8 mouse cellular contexts compared by ENCODE assay signal in genomic region chrX:42033111-42033693, GRCm38 (mm10). TPM values are rescaled to one million over a fixed set of nuclear protein-coding genes. Genes with fewer than 3 reads are reported as not detected.
DNase-seq lines count a peak whose midpoint lies in the region; ATAC-seq lines count a peak whose summit lies in the region.

No protein-coding gene starts in this region.

- no peak overlapping the region for H3K9ac ChIP-seq in hindbrain, embryonic 11.5 days (ENCODE audit: low read depth, low read length)

- H3K4me3 ChIP-seq in hindbrain, embryonic 11.5 days (ENCODE audit: low read depth, low read length) = no peak overlapping the region

- H3K27me3 ChIP-seq in hindbrain, embryonic 11.5 days (ENCODE audit: control insufficient read depth, insufficient read depth, low read length) = no peaks in the 10 kb centered on the region

- no peak overlapping the region for H3K27ac ChIP-seq in hindbrain, embryonic 11.5 days (ENCODE audit: low read depth, low read length)

- H3K9me3 ChIP-seq in hindbrain, embryonic 11.5 days (ENCODE audit: control insufficient read depth, low read length) = no peaks in the 10 kb centered on the region

- no peaks in the 10 kb centered on the region for H3K36me3 ChIP-seq in hindbrain, embryonic 11.5 days (ENCODE audit: control insufficient read depth, insufficient read depth, low read length)

- peak; percentile 72 for ATAC-seq in hindbrain, embryonic 11.5 days (ENCODE audit: low FRiP score)

- DNase-seq in MN1 (ENCODE audit: low spot score) = peak; percentile 62
- peak; percentile 69 to 80 for DNase-seq in cerebellum, adult 18-20 months
- peak; percentile 55 for DNase-seq in forelimb bud, embryonic 11.5 days (ENCODE audit: low read depth, low spot score)
- DNase-seq in hindbrain, embryonic 11.5 days (ENCODE audit: low spot score) = peak; percentile 72
- DNase-seq in layer of hippocampus, postnatal 36 days = peak; percentile 60 to 65
- DNase-seq in lung, postnatal 25 days (ENCODE audit: low spot score) = peak; percentile 73
- DNase-seq in right cerebral cortex, postnatal 10 days (ENCODE audit: low spot score in 2 of 2) = peak; percentile 52 to 73
- peak; percentile 67 for DNase-seq in urinary bladder, postnatal 14 days (ENCODE audit: low spot score)

- no peaks in the 10 kb centered on the region for H3K4me1 ChIP-seq in hindbrain, embryonic 11.5 days (replicated peaks; ENCODE audit: control insufficient read depth, insufficient read depth, low read length)

- no peak overlapping the region for H3K4me2 ChIP-seq in hindbrain, embryonic 11.5 days (replicated peaks; ENCODE audit: low read depth, low read length)

- 44% methylated on average over 8 of the region's 8 CpGs for WGBS in hindbrain, embryonic 11.5 days

RNA-seq across cellular contexts. Expression of gene Xiap, which starts 26.3 kb away (rescaled TPM):
- polyA plus RNA-seq in hindbrain, embryonic 11.5 days (2014; fragmentation: Nextera tagmentation; extraction: Ambion mirVana) = 13.5 and 17.8 TPM in 2 replicates
- total RNA-seq in layer of hippocampus, postnatal 36 days (2021) = 10 to 100 TPM; 50.6 to 50.9 TPM
